Mouse (Mus musculus) lung, postnatal 0 days (tissue): ENCODE data around the gene Mab21l1.

Source experiments
- CTCF ChIP-seq: IDR thresholded peaks from 2 replicates; pipeline ENCODE4 v1.5.1; 2016; ENCODE audit warnings: antibody characterized with exemption, mild to moderate bottlenecking
- EP300 ChIP-seq: IDR thresholded peaks from 2 replicates; pipeline ENCODE4 v1.6.1; 2016; ENCODE audit warnings: antibody characterized with exemption, mild to moderate bottlenecking, control low read depth

DNA sequence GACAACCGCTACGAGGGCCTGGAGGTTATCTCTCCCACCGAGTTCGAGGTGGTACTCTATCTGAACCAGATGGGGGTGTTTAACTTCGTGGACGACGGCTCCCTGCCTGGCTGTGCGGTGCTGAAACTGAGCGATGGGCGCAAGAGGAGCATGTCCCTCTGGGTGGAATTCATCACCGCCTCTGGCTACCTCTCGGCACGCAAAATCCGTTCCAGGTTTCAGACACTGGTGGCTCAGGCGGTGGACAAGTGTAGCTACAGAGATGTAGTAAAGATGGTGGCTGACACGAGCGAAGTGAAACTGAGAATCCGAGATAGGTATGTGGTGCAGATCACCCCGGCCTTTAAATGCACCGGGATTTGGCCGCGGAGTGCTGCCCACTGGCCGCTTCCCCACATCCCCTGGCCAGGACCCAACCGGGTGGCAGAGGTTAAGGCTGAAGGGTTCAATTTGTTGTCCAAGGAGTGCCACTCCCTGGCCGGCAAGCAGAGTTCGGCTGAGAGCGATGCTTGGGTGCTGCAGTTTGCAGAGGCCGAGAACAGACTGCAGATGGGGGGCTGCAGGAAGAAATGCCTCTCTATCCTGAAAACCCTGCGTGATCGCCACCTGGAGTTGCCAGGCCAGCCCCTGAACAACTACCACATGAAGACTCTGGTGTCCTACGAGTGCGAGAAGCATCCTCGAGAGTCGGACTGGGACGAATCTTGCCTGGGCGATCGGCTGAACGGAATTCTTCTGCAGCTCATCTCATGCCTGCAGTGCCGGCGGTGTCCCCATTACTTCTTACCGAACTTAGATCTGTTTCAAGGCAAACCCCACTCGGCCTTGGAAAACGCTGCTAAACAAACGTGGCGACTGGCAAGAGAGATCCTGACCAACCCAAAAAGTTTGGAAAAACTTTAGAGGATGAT lies 1.1 kb downstream of the Mab21l1 start:
- TF ChIP-seq CTCF (no peak), EP300 (no peak)
